Comparison of ENCODE assay signal across 30 mouse cellular contexts in genomic region chr7:138493661-138494060, GRCm38 (mm10).
DNase-seq lines count a peak whose midpoint lies in the region; ATAC-seq lines count a peak whose summit lies in the region.
"Had no signal": no experiment of that assay in that cellular context is flagged by ENCODE, and none has a peak within 500 bp of the region (broad histone marks: within the 10 kb centered on the region; RNA-seq: fewer than 3 reads in every experiment).

No protein-coding gene starts in this region.

- no peaks in the 10 kb centered on the region for H3K4me1 ChIP-seq in kidney, embryonic 15.5 days
- H3K4me1 ChIP-seq: embryonic facial prominence, embryonic 12.5 days; heart, embryonic 13.5 days; limb, embryonic 12.5 days; liver, embryonic 15.5 days had no signal

- H3K4me3 ChIP-seq in kidney, embryonic 15.5 days (replicated peaks): no peak overlapping the region
- H3K4me3 ChIP-seq: embryonic facial prominence, embryonic 12.5 days; gastrocnemius, adult 2 months; heart, embryonic 13.5 days; limb, embryonic 12.5 days; liver, embryonic 15.5 days had no signal

- no peak for ATAC-seq in kidney, embryonic 15.5 days (replicated peaks; ENCODE audit: low FRiP score)
- ATAC-seq in inflammation-experienced regulatory T-cells, adult 6 months: no peak
- ATAC-seq: activated CD4-positive, CD25-positive, alpha-beta regulatory T cell, adult 4 months; forebrain, embryonic 14.5 days had no signal

- H3K36me3 ChIP-seq in kidney, embryonic 15.5 days: no peaks in the 10 kb centered on the region
- H3K36me3 ChIP-seq: embryonic facial prominence, embryonic 12.5 days; heart, embryonic 13.5 days; limb, embryonic 12.5 days; liver, embryonic 15.5 days had no signal

- no peak overlapping the region for H3K9ac ChIP-seq in kidney, embryonic 15.5 days
- H3K9ac ChIP-seq: embryonic facial prominence, embryonic 12.5 days; heart, embryonic 13.5 days; limb, embryonic 12.5 days; liver, embryonic 15.5 days; lung, embryonic 14.5 days had no signal

- H3K9me3 ChIP-seq in kidney, embryonic 15.5 days (replicated peaks): no peaks in the 10 kb centered on the region
- H3K9me3 ChIP-seq: embryonic facial prominence, embryonic 12.5 days; heart, embryonic 13.5 days; limb, embryonic 12.5 days; liver, embryonic 15.5 days had no signal

- 37% methylated on average over 4 of the region's 4 CpGs for WGBS in kidney, embryonic 15.5 days

- H3K4me2 ChIP-seq in kidney, embryonic 15.5 days: no peak overlapping the region
- H3K4me2 ChIP-seq: embryonic facial prominence, embryonic 12.5 days; heart, embryonic 13.5 days; limb, embryonic 12.5 days; liver, embryonic 15.5 days; lung, embryonic 14.5 days had no signal

- no peaks in the 10 kb centered on the region for H3K27me3 ChIP-seq in kidney, embryonic 15.5 days
- H3K27me3 ChIP-seq: embryonic facial prominence, embryonic 12.5 days; heart, embryonic 13.5 days; limb, embryonic 12.5 days; liver, embryonic 15.5 days had no signal

- DNase-seq in cerebellum, adult 9-11 months: peak; percentile 5
- DNase-seq in cerebellum, postnatal 4 days (ENCODE audit: low spot score in 2 of 2): no peak
- DNase-seq in kidney, adult 18-20 months: peak; percentile 51
- peak; percentile 38 to 52 for DNase-seq in kidney, adult 8-10 months
- peak; percentile 60 to 78 for DNase-seq in kidney, postnatal 36 days
- DNase-seq in gastrocnemius, postnatal 10 days: no peak
- DNase-seq: adrenal gland, adult 2 months; adrenal gland, postnatal 36 days; cerebellum, adult 8-10 months; cerebellum, postnatal 36 days; embryo, embryonic 11 days; gastrocnemius, adult 2 months; heart, postnatal 10 days; lung, embryonic 14.5 days; lung, postnatal 14 days; midbrain, embryonic 14.5 days; right cerebral cortex, adult 18-20 months; right cerebral cortex, postnatal 4 days; thymus, adult 2 months; thymus, postnatal 36 days had no signal

- no peak overlapping the region for H3K27ac ChIP-seq in kidney, embryonic 15.5 days
- H3K27ac ChIP-seq: embryonic facial prominence, embryonic 12.5 days; gastrocnemius, adult 2 months; heart, embryonic 13.5 days; kidney, postnatal 0 days; limb, embryonic 12.5 days; liver, embryonic 15.5 days; stomach, postnatal 0 days had no signal

Comparison
In these comparisons a context has a peak if more than half of its experiments do, and no peak if none do; other contexts are left out.
1. DNase-seq: peak in cerebellum, adult 9-11 months (single experiment), kidney, adult 18-20 months (single experiment), kidney, adult 8-10 months (2 of 2) and kidney, postnatal 36 days (2 of 2); none in cerebellum, postnatal 4 days (0 of 2) and gastrocnemius, postnatal 10 days (single experiment).